Mouse (Mus musculus) neural tube, embryonic 14.5 days (tissue): ENCODE results near the gene Aktip. TPM values are rescaled to one million over a fixed set of nuclear protein-coding genes. Genes with fewer than 3 reads are reported as not detected.

Experiments
- ATAC-seq: fragments of 200-750 bp; cut with Nextera tagmentation; 2 replicates; pipeline ENCODE4 v1.8.0; 2017; ENCODE audit warnings: low read depth, mild to moderate bottlenecking, moderate TSS enrichment, moderate library complexity
- H3K27ac ChIP-seq: fragments of 300-500 bp; sonication (generic); 2 replicates; pipeline ENCODE4 v1.5.1; 2014; ENCODE audit warnings: low read depth, mild to moderate bottlenecking, control low read depth, low read length, moderate library complexity, mixed read lengths
- H3K27me3 ChIP-seq: fragments of 300-500 bp; sonication (generic); 2 replicates; pipeline ENCODE4 v1.6.1; 2014; ENCODE audit warnings: low read length; ENCODE audit not compliant: control insufficient read depth, insufficient read depth
- H3K36me3 ChIP-seq: fragments of 300-500 bp; sonication (generic); 2 replicates; pipeline ENCODE4 v1.6.1; 2014; ENCODE audit warnings: low read length, mixed read lengths; ENCODE audit not compliant: control insufficient read depth, insufficient read depth
- H3K4me1 ChIP-seq: fragments of 300-500 bp; sonication (generic); 2 replicates; pipeline ENCODE4 v1.6.1; 2014; ENCODE audit warnings: low read length; ENCODE audit not compliant: control insufficient read depth, insufficient read depth
- H3K4me2 ChIP-seq: fragments of 300-500 bp; sonication (generic); 2 replicates; pipeline ENCODE4 v1.6.1; 2014; ENCODE audit warnings: mild to moderate bottlenecking, low read depth, low read length, control low read depth
- H3K4me3 ChIP-seq: fragments of 300-500 bp; sonication (generic); 2 replicates; pipeline ENCODE4 v1.5.1; 2014; ENCODE audit warnings: low read depth, low read length, control low read depth, mixed read lengths
- H3K9ac ChIP-seq: fragments of 300-500 bp; sonication (generic); replicated peaks from 2 replicates; pipeline ENCODE4 v1.6.1; 2014; ENCODE audit warnings: low read depth, mild to moderate bottlenecking, control low read depth, low read length, mixed read lengths
- H3K9me3 ChIP-seq: fragments of 300-500 bp; sonication (generic); 2 replicates; pipeline ENCODE4 v1.6.1; 2016; ENCODE audit warnings: low read length; ENCODE audit not compliant: control insufficient read depth
- WGBS: fragments of 180-500 bp; shearing (Covaris S2); extraction: QIAGEN DNeasy Blood & Tissue Kit; methylation state at CpG from one replicate; pipeline ENCODE4 v1.1.7; 2014; 5-methylcytosine and 5-hydroxymethylcytosine counted together
- polyA plus RNA-seq: library from polyadenylated mRNA; unstranded; fragments of >200 nt; fragmentation: Nextera tagmentation; extraction: Ambion mirVana; gene quantifications from 2 replicates; pipeline ENCODE4 v1.2.1, GENCODE M21; 2014

Gene Aktip
- polyA plus RNA-seq, 1 experiment from 2014 or later = 118 TPM

DNA sequence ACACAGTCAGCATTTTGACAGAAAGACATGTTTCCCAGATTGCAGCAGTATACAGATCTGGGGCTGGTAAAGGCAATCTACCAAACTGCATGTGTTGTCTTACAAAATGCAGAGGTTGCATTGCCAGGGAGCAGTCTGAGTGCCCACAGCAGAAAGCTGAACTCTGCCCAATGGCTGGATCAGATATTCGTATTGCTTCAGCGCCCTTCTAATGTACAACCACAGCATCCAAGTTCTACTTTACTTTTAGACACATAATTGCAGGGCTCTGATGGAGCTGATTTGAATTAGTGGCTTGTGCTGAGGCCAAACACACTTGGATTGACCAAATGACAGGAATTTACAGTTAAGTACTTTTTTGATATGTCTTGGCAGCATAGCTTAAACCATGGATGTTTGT is 22.1 kb upstream of the Aktip start:
- Histone ChIP-seq H3K9ac (no peak overlapping the region), H3K4me2 (no peak overlapping the region), H3K36me3 (no peaks in the 10 kb centered on the region), H3K27me3 (no peaks in the 10 kb centered on the region), H3K4me3 (no peak overlapping the region), H3K9me3 (no peaks in the 10 kb centered on the region), H3K27ac (no peak overlapping the region), H3K4me1 (peaks cover 7% of the 10 kb centered on the region)
- 93% methylated on average over 2 of the region's 2 CpGs for WGBS
- no peak for ATAC-seq

DNA sequence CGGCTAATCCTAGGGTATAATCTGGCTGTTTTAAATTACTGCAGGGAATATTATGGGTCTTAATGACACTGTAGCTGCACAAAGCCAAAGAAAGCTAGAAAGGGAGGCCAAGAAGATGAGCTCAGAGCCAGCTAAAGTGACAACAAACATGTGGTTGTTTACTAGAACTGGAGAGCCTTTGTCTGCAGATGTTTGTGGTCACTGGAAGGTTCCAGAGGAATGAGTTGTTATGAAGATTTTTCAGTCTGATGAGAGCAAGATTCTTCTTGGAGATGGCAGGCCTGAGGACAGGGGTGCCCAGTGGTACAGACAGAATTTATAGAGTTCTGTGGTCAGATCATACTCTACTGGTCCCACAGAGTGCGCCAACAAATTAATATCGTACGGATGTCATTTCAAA is 18.5 kb upstream of the Aktip start:
- no peak overlapping the region for H3K4me2 ChIP-seq
- ATAC-seq = no peak

GRCm38 (mm10) chr8:91217062-91217905 is 17.5 kb upstream of the Aktip start:
- no peak for ATAC-seq
- Histone ChIP-seq H3K27me3 (no peaks in the 10 kb centered on the region), H3K4me2 (no peak overlapping the region), H3K4me3 (no peak overlapping the region), H3K9ac (no peak overlapping the region), H3K27ac (no peak overlapping the region), H3K36me3 (no peaks in the 10 kb centered on the region), H3K9me3 (no peaks in the 10 kb centered on the region), H3K4me1 (peaks cover 7% of the 10 kb centered on the region)
- 86% methylated on average over 5 of the region's 5 CpGs for WGBS

More for the DNA sequence above, 18.5 kb upstream of the Aktip start:
- Histone ChIP-seq H3K36me3 (no peaks in the 10 kb centered on the region), H3K9me3 (no peaks in the 10 kb centered on the region), H3K27ac (0 out of 2 replicates have a peak overlapping the region, but pooled peaks have one; percentile 52), H3K27me3 (no peaks in the 10 kb centered on the region), H3K4me1 (peaks cover 7% of the 10 kb centered on the region), H3K4me3 (no peak overlapping the region), H3K9ac (no peak overlapping the region)
- WGBS = 57% methylated on average over 4 of the region's 4 CpGs

DNA sequence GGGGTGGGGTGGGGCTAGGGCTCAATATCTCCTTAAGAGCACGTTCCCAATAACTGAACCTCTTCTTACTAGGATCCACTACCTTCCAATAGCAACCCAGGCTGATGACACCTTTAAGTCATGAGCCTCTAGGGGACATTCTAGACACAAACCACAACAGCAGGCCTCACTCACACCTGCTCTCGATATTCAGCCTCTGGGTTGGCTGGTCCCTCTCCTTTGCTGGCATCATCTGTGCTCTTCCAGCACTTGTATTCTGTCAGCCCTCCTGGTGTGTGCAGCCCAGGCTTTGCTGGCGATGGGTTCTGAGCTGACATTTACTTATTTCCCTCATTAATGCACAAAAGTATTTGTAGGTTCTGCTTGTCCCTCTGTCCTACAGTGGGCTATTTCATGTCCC is 14.5 kb upstream of the Aktip start:
- H3K27ac ChIP-seq = no peak overlapping the region
- H3K27me3 ChIP-seq = no peaks in the 10 kb centered on the region
- H3K9me3 ChIP-seq = no peaks in the 10 kb centered on the region
- H3K4me2 ChIP-seq = no peak overlapping the region
- no peaks in the 10 kb centered on the region for H3K36me3 ChIP-seq
- H3K9ac ChIP-seq = no peak overlapping the region
- WGBS = 51% methylated on average over 3 of the region's 3 CpGs
- no peak overlapping the region for H3K4me3 ChIP-seq
- ATAC-seq = no peak
- H3K4me1 ChIP-seq = peaks cover 7% of the 10 kb centered on the region

- H3K9me3 ChIP-seq = no peaks in the 10 kb centered on the region
- WGBS = 97% methylated on average over 2 of the region's 2 CpGs
- H3K27me3 ChIP-seq = no peaks in the 10 kb centered on the region
- H3K4me1 ChIP-seq = no peaks in the 10 kb centered on the region
- no peak overlapping the region for H3K9ac ChIP-seq
- no peak overlapping the region for H3K4me3 ChIP-seq
- H3K36me3 ChIP-seq = no peaks in the 10 kb centered on the region
- no peak overlapping the region for H3K4me2 ChIP-seq
- H3K27ac ChIP-seq = no peak overlapping the region
- ATAC-seq = no peak
These were observed 13.2 kb upstream of the Aktip start for GRCm38 (mm10) chr8:91212948-91213347.

DNA sequence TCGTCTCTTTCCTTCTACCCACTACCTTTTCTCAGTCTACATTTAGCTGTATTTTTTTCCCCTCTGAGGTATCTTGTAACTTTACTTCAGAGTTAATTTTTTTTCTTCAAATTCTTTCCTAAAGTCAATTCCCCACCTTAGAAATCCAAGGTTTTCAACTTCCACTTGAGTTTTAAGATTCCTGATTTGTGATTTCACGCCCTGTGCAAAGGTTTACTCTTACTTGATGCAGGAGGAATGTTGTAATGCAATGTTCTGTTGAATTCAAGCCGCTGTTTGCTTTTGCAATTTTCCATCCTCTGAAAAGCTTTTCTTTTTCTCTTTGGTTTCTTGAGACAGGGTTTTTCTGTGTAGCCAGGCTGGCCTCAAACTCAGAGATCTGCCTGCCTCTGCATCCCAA is 9.9 kb upstream of the Aktip start:
- no peaks in the 10 kb centered on the region for H3K4me1 ChIP-seq
- 93% methylated on average over 3 of the region's 3 CpGs for WGBS
- no peak for ATAC-seq

GRCm38 (mm10) chr8:91207676-91208075 is 7.9 kb upstream of the Aktip start:
- no peak for ATAC-seq
- Histone ChIP-seq H3K27me3 (no peaks in the 10 kb centered on the region), H3K4me3 (no peak overlapping the region), H3K36me3 (no peaks in the 10 kb centered on the region), H3K4me2 (no peak overlapping the region), H3K27ac (no peak overlapping the region), H3K4me1 (no peaks in the 10 kb centered on the region), H3K9me3 (no peaks in the 10 kb centered on the region), H3K9ac (no peak overlapping the region)
- 75% methylated on average over 2 of the region's 2 CpGs for WGBS

More for the DNA sequence above, 9.9 kb upstream of the Aktip start:
- H3K9me3 ChIP-seq = no peaks in the 10 kb centered on the region
- no peak overlapping the region for H3K9ac ChIP-seq
- no peaks in the 10 kb centered on the region for H3K36me3 ChIP-seq
- no peaks in the 10 kb centered on the region for H3K27me3 ChIP-seq
- no peak overlapping the region for H3K4me2 ChIP-seq
- no peak overlapping the region for H3K27ac ChIP-seq
- no peak overlapping the region for H3K4me3 ChIP-seq

DNA sequence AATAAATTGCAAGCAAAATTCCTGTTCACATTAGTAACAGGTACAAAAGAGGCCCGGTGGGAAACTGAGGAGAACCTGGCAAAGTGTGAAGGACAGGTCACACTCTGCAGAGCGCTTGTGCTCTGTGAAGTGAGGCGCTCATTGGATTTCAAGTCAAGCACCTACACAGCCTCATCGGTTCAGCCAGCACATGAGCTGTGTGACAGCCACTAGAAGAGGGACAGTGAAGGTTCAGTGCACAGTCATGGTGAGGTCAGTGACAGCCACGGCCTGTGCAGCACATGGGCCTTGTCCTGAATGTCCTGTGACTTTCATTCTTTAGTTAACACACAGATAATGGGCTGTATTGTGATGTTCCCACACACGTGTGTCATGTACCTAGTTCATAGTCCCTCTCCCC is 6.1 kb upstream of the Aktip start:
- Histone ChIP-seq H3K4me2 (no peak overlapping the region), H3K27ac (no peak overlapping the region), H3K36me3 (no peaks in the 10 kb centered on the region), H3K27me3 (no peaks in the 10 kb centered on the region), H3K9me3 (no peaks in the 10 kb centered on the region), H3K9ac (no peak overlapping the region), H3K4me3 (no peak overlapping the region), H3K4me1 (no peaks in the 10 kb centered on the region)
- 88% methylated on average over 6 of the region's 6 CpGs for whole genome bisulfite sequencing
- ATAC-seq = no peak

- no peak overlapping the region for H3K27ac ChIP-seq
- no peak overlapping the region for H3K4me2 ChIP-seq
- no peaks in the 10 kb centered on the region for H3K36me3 ChIP-seq
- WGBS = 74% methylated on average over 2 of the region's 2 CpGs
- H3K9ac ChIP-seq = no peak overlapping the region
- ATAC-seq = no peak
- H3K4me1 ChIP-seq = no peaks in the 10 kb centered on the region
- H3K4me3 ChIP-seq = no peak overlapping the region
- no peaks in the 10 kb centered on the region for H3K9me3 ChIP-seq
- no peaks in the 10 kb centered on the region for H3K27me3 ChIP-seq
These were observed 1.4 kb upstream of the Aktip start for GRCm38 (mm10) chr8:91201184-91201583.
